Mouse (Mus musculus) C2C12 (cell line): ENCODE data around the gene Ppp1cc. TPM values are rescaled to one million over a fixed set of nuclear protein-coding genes. Genes with fewer than 3 reads are reported as not detected.
"Not testable (repeated sequence)": the region's sequence is repeated elsewhere in the genome, so short reads cannot be mapped to it uniquely, and the experiment has no call there.

Source experiments
- H3K27me3 ChIP-seq: one replicate; pipeline ENCODE4 v1.6.1; 2011; ENCODE audit not compliant: control insufficient read depth, insufficient read depth, insufficient read length
- H3K36me3 ChIP-seq: one replicate; pipeline ENCODE4 v1.6.1; 2011; ENCODE audit not compliant: control insufficient read depth, insufficient read depth
- H3K4me3 ChIP-seq: one replicate; pipeline ENCODE4 v1.5.1; 2011; ENCODE audit warnings: mild to moderate bottlenecking, control low read depth; ENCODE audit not compliant: poor library complexity, insufficient read depth, severe bottlenecking
- H3K79me2 ChIP-seq: one replicate; pipeline ENCODE4 v1.6.1; 2011; ENCODE audit not compliant: control insufficient read depth, insufficient read depth
- H3K79me3 ChIP-seq: one replicate; pipeline ENCODE4 v1.6.1; 2011; ENCODE audit warnings: low read depth, control low read depth
- H3ac ChIP-seq: one replicate; pipeline ENCODE3; 2011; ENCODE audit warnings: low read depth; ENCODE audit not compliant: control insufficient read depth, insufficient read length
- CEBPB ChIP-seq: IDR thresholded peaks from one replicate; pipeline ENCODE4 v1.6.1; 2011; ENCODE audit warnings: low read depth, mild to moderate bottlenecking, control low read depth, moderate library complexity
- CTCF ChIP-seq: IDR thresholded peaks from one replicate; pipeline ENCODE4 v1.5.1; 2011; ENCODE audit not compliant: control insufficient read depth, insufficient read depth, insufficient read length
- FOSL1 ChIP-seq: IDR thresholded peaks from one replicate; pipeline ENCODE4 v1.8.0; 2011; ENCODE audit warnings: mild to moderate bottlenecking, low read length; ENCODE audit not compliant: poor library complexity, insufficient read depth, severe bottlenecking
- MAX ChIP-seq: IDR thresholded peaks from one replicate; pipeline ENCODE4 v1.6.1; 2011; ENCODE audit warnings: mild to moderate bottlenecking, control low read depth
- MYOD1 ChIP-seq: IDR thresholded peaks from one replicate; pipeline ENCODE4 v1.6.1; 2011; ENCODE audit warnings: low read depth; ENCODE audit not compliant: control insufficient read depth, insufficient read length
- MYOG ChIP-seq: IDR thresholded peaks from one replicate; pipeline ENCODE4 v1.6.1; 2011; ENCODE audit not compliant: control insufficient read depth, insufficient read length; ENCODE audit errors: extremely low read depth
- USF1 ChIP-seq: IDR thresholded peaks from one replicate; pipeline ENCODE4 v1.6.1; 2011; ENCODE audit warnings: low read depth, mild to moderate bottlenecking, control low read depth, moderate library complexity
- polyA plus RNA-seq: library from polyadenylated mRNA; unstranded; fragments of >200 nt; fragmentation: generic; extraction: Trizol; gene quantifications from one replicate; pipeline ENCODE4 v1.2.1, GENCODE M21; 2012; ENCODE audit warnings: missing spikeins

Gene Ppp1cc
- polyA plus RNA-seq, 1 experiment = 183 TPM

GRCm38 (mm10) chr5:122210890-122211289 lies 52.8 kb downstream of the Ppp1cc start:
- Histone ChIP-seq H3K79me3 (no peaks in the 10 kb centered on the region), H3K36me3 (no peaks in the 10 kb centered on the region), H3ac (no peak overlapping the region), H3K4me3 (no peak overlapping the region), H3K27me3 (peaks cover 42% of the 10 kb centered on the region), H3K79me2 (no peaks in the 10 kb centered on the region)
- TF ChIP-seq USF1 (no peak), MYOG (no peak), CEBPB (no peak), FOSL1 (no peak), CTCF (no peak), MAX (no peak), MYOD1 (no peak)

GRCm38 (mm10) chr5:122212125-122212524 lies 54.0 kb downstream of the Ppp1cc start:
- no peaks in the 10 kb centered on the region for H3K79me3 ChIP-seq
- no peak overlapping the region for H3K4me3 ChIP-seq
- no peaks in the 10 kb centered on the region for H3K79me2 ChIP-seq
- no peak overlapping the region for H3ac ChIP-seq
- TF ChIP-seq USF1 (no peak), MYOG (no peak), MAX (no peak), FOSL1 (no peak), CTCF (no peak), MYOD1 (no peak), CEBPB (no peak)
- H3K27me3 ChIP-seq = peaks cover 41% of the 10 kb centered on the region
- no peaks in the 10 kb centered on the region for H3K36me3 ChIP-seq

GRCm38 (mm10) chr5:122212820-122213219 lies 54.7 kb downstream of the Ppp1cc start:
- not testable (repeated sequence) for H3K4me3 ChIP-seq, H3ac ChIP-seq, H3K79me3 ChIP-seq, H3K36me3 ChIP-seq, H3K79me2 ChIP-seq
- peaks cover 40% of the 10 kb centered on the region for H3K27me3 ChIP-seq

- Histone ChIP-seq H3K79me3 (no peaks in the 10 kb centered on the region), H3K4me3 (no peak overlapping the region), H3ac (no peak overlapping the region), H3K36me3 (no peaks in the 10 kb centered on the region), H3K79me2 (no peaks in the 10 kb centered on the region), H3K27me3 (peaks cover 38% of the 10 kb centered on the region)
- TF ChIP-seq MAX = no peak
- TF ChIP-seq MYOD1 = no peak
- no peak for TF ChIP-seq USF1
- TF ChIP-seq CTCF = no peak
- no peak for TF ChIP-seq FOSL1
- no peak for TF ChIP-seq CEBPB
- no peak for TF ChIP-seq MYOG
Measured at GRCm38 (mm10) chr5:122213861-122214260, 55.8 kb downstream of the Ppp1cc start.

GRCm38 (mm10) chr5:122217636-122218035 lies 59.6 kb downstream of the Ppp1cc start:
- no peaks in the 10 kb centered on the region for H3K79me3 ChIP-seq
- H3K79me2 ChIP-seq = no peaks in the 10 kb centered on the region
- H3K27me3 ChIP-seq = peaks cover 42% of the 10 kb centered on the region
- H3ac ChIP-seq = no peak overlapping the region
- H3K4me3 ChIP-seq = no peak overlapping the region
- H3K36me3 ChIP-seq = no peaks in the 10 kb centered on the region
- no peak for TF ChIP-seq FOSL1
- TF ChIP-seq USF1 = no peak
- TF ChIP-seq MYOD1 = no peak
- no peak for TF ChIP-seq CTCF
- no peak for TF ChIP-seq MAX
- TF ChIP-seq CEBPB = no peak
- no peak for TF ChIP-seq MYOG

GRCm38 (mm10) chr5:122218109-122218905 lies 60.2 kb downstream of the Ppp1cc start:
- peaks cover 47% of the 10 kb centered on the region for H3K27me3 ChIP-seq
- TF ChIP-seq MAX (no peak), CTCF (no peak), USF1 (no peak), CEBPB (no peak), FOSL1 (no peak), MYOG (no peak), MYOD1 (no peak)
- no peak overlapping the region for H3ac ChIP-seq
- no peaks in the 10 kb centered on the region for H3K36me3 ChIP-seq
- no peaks in the 10 kb centered on the region for H3K79me2 ChIP-seq
- no peak overlapping the region for H3K4me3 ChIP-seq
- H3K79me3 ChIP-seq = no peaks in the 10 kb centered on the region
